Mouse (Mus musculus) lung, postnatal 10 days (tissue): ENCODE results near the gene Prkag3.

Experiments
- DNase-seq: peaks from one replicate; pipeline ENCODE4 v3.0.0; 2021

Gene Prkag3

GRCm38 (mm10) chr1:74712461-74713098 lies 36.4 kb downstream of the Prkag3 start:
- DNase-seq: no peak

- no peak for DNase-seq
These were observed 37.0 kb downstream of the Prkag3 start for GRCm38 (mm10) chr1:74712046-74712445.

- no peak for DNase-seq
These were observed 39.5 kb downstream of the Prkag3 start for GRCm38 (mm10) chr1:74709566-74709965.

- DNase-seq: peak; percentile 50
These were observed 44.0 kb downstream of the Prkag3 start for GRCm38 (mm10) chr1:74705016-74705415.

- DNase-seq: no peak
These were observed 44.9 kb downstream of the Prkag3 start for GRCm38 (mm10) chr1:74704156-74704555.

GRCm38 (mm10) chr1:74702142-74702553 lies 46.9 kb downstream of the Prkag3 start:
- no peak for DNase-seq

- peak; percentile 81 for DNase-seq
These were observed 50.2 kb downstream of the Prkag3 start for GRCm38 (mm10) chr1:74698791-74699190.

GRCm38 (mm10) chr1:74698353-74698752 lies 50.7 kb downstream of the Prkag3 start:
- no peak for DNase-seq

- DNase-seq: peak; percentile 34
These were observed 51.6 kb downstream of the Prkag3 start for GRCm38 (mm10) chr1:74697416-74697815.

- DNase-seq: no peak
These were observed 53.2 kb downstream of the Prkag3 start for GRCm38 (mm10) chr1:74695836-74696235.

- no peak for DNase-seq
These were observed 55.0 kb downstream of the Prkag3 start for GRCm38 (mm10) chr1:74693891-74694583.
